Mouse (Mus musculus) cortical plate, adult 2 months (tissue): ENCODE data around the gene Enox1. TPM values are rescaled to one million over a fixed set of nuclear protein-coding genes. Genes with fewer than 3 reads are reported as not detected.
A peak's percentile ranks its signal among the peaks of the same experiment; 100 is the strongest.

Source experiments
- H3K27ac ChIP-seq: fragments of 200-500 bp; 2 replicates; pipeline ENCODE4 v1.5.1; 2012; ENCODE audit warnings: low read length, control low read depth, inconsistent platforms; ENCODE audit not compliant: insufficient read depth
- H3K4me1 ChIP-seq: fragments of 200-500 bp; 2 replicates; pipeline ENCODE4 v1.6.1; 2011; ENCODE audit warnings: low read length; ENCODE audit not compliant: control insufficient read depth, insufficient read depth
- H3K4me3 ChIP-seq: fragments of 200-500 bp; 2 replicates; pipeline ENCODE4 v1.5.1; 2011; ENCODE audit warnings: mild to moderate bottlenecking, low read length, control low read depth; ENCODE audit not compliant: insufficient read depth
- CTCF ChIP-seq: fragments of 200-500 bp; IDR thresholded peaks from 2 replicates; pipeline ENCODE4 v1.5.1; 2011; ENCODE audit warnings: mild to moderate bottlenecking, control low read depth, low read length; ENCODE audit not compliant: insufficient read depth; ENCODE audit errors: extremely low read depth
- POLR2A ChIP-seq: fragments of 200-500 bp; IDR thresholded peaks from 2 replicates; pipeline ENCODE4 v1.6.1; 2011; ENCODE audit warnings: mild to moderate bottlenecking, low read length, control low read depth; ENCODE audit not compliant: insufficient read depth; ENCODE audit errors: extremely low read depth
- polyA plus RNA-seq: library from polyadenylated mRNA; depleted of rRNA; stranded (reverse); fragments of >200 nt; gene quantifications from 2 replicates; pipeline ENCODE4 v1.2.3, GENCODE M21; 2012

Enox1 gene
- polyA plus RNA-seq, 1 experiment = 17.2 TPM

- TF ChIP-seq CTCF (no peak), POLR2A (no peak)
- Histone ChIP-seq H3K27ac (0 out of 2 replicates have a peak overlapping the region, but pooled peaks have one; percentile 68), H3K4me3 (no peak overlapping the region)
These were observed 135.2 kb downstream of the Enox1 start for GRCm38 (mm10) chr14:77291756-77292155.

GRCm38 (mm10) chr14:77297039-77297438 lies 140.5 kb downstream of the Enox1 start:
- H3K4me3 ChIP-seq = no peak overlapping the region
- H3K27ac ChIP-seq = no peak overlapping the region
- TF ChIP-seq POLR2A (no peak), CTCF (peak; percentile 37; the same call in 1 of the 2 replicates)
- peaks cover 3% of the 10 kb centered on the region; the same call in 1 of the 2 replicates for H3K4me1 ChIP-seq

More at GRCm38 (mm10) chr14:77291756-77292155, 135.2 kb downstream of the Enox1 start:
- no peaks in the 10 kb centered on the region for H3K4me1 ChIP-seq

- no peak overlapping the region for H3K27ac ChIP-seq
- TF ChIP-seq CTCF = no peak
- TF ChIP-seq POLR2A = no peak
- H3K4me3 ChIP-seq = no peak overlapping the region
- peaks cover 3% of the 10 kb centered on the region; the same call in 1 of the 2 replicates for H3K4me1 ChIP-seq
These were observed 141.8 kb downstream of the Enox1 start for GRCm38 (mm10) chr14:77298327-77298726.

- peaks cover 3% of the 10 kb centered on the region; the same call in 1 of the 2 replicates for H3K4me1 ChIP-seq
- TF ChIP-seq POLR2A = no peak
- TF ChIP-seq CTCF = no peak
- no peak overlapping the region for H3K27ac ChIP-seq
- no peak overlapping the region for H3K4me3 ChIP-seq
These were observed 153.0 kb downstream of the Enox1 start for GRCm38 (mm10) chr14:77309571-77309970.

GRCm38 (mm10) chr14:77311456-77311855 lies 154.9 kb downstream of the Enox1 start:
- H3K4me1 ChIP-seq = peaks cover 3% of the 10 kb centered on the region; the same call in 1 of the 2 replicates
- H3K4me3 ChIP-seq = no peak overlapping the region
- TF ChIP-seq POLR2A = no peak
- TF ChIP-seq CTCF = no peak
- peak overlapping the region; percentile 65; the same call in 1 of the 2 replicates for H3K27ac ChIP-seq

- H3K4me3 ChIP-seq = no peak overlapping the region
- TF ChIP-seq POLR2A (no peak), CTCF (no peak)
- no peak overlapping the region for H3K27ac ChIP-seq
- H3K4me1 ChIP-seq = peaks cover 6% of the 10 kb centered on the region
These were observed 162.8 kb downstream of the Enox1 start for GRCm38 (mm10) chr14:77319396-77319795.

- Histone ChIP-seq H3K4me3 (no peak overlapping the region), H3K27ac (no peak overlapping the region), H3K4me1 (peaks cover 3% of the 10 kb centered on the region)
- TF ChIP-seq POLR2A (no peak), CTCF (no peak)
These were observed 167.8 kb downstream of the Enox1 start for GRCm38 (mm10) chr14:77324348-77324747.

- Histone ChIP-seq H3K27ac (no peak overlapping the region), H3K4me3 (no peak overlapping the region), H3K4me1 (no peaks in the 10 kb centered on the region; the same call in 1 of the 2 replicates)
- no peak for TF ChIP-seq CTCF
These were observed 171.1 kb downstream of the Enox1 start for GRCm38 (mm10) chr14:77327693-77328092.

GRCm38 (mm10) chr14:77329791-77330190 lies 173.2 kb downstream of the Enox1 start:
- Histone ChIP-seq H3K4me3 (no peak overlapping the region), H3K27ac (no peak overlapping the region), H3K4me1 (no peaks in the 10 kb centered on the region)
- TF ChIP-seq POLR2A (no peak), CTCF (no peak)

- Histone ChIP-seq H3K4me1 (peaks cover 5% of the 10 kb centered on the region), H3K4me3 (no peak overlapping the region), H3K27ac (no peak overlapping the region)
- TF ChIP-seq CTCF (no peak), POLR2A (no peak)
These were observed 187.2 kb downstream of the Enox1 start for GRCm38 (mm10) chr14:77343662-77344340.

- no peak overlapping the region for H3K27ac ChIP-seq
- no peak for TF ChIP-seq CTCF
- no peak for TF ChIP-seq POLR2A
These were observed 189.7 kb downstream of the Enox1 start for GRCm38 (mm10) chr14:77346296-77346695.

More at GRCm38 (mm10) chr14:77346296-77346695, 189.7 kb downstream of the Enox1 start:
- H3K4me1 ChIP-seq = peaks cover 9% of the 10 kb centered on the region
- H3K4me3 ChIP-seq = no peak overlapping the region
